Mouse (Mus musculus): ENCODE measurements around the gene Phf12.

Phf12 gene

DNA sequence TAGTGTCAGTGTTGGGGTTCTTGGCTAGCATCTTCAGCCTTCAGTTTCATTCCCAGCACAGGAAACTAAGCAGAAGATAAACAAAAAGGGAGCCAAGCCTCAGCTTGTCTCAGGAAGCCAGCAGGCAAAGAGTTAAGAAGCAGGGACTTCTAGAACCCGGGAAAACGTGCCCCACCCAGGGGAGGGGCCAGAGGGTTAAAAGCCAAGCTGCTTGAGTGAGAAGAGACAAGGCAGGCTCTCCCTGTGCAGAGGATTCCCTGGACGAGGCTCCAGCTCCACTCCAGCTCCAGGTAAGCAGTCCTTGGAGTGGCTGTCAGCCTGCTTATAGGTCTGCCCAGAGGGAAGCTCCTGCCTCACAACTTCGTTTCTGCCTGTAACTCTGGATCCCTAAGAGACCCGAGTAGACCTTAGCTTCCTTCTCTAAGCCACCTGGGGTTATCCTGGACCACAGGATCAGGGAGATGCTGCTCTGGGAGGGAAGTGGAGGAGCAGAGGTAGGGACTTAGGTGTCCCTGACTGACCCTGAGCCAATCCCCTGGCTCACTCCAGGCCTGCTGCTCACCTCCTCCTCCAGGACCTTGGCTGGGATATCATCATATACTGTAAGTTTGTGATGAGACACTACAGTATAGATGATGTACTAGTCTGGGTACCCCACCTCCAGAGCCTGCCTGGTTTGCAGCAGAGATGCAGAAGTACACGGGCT lies 90.0 kb downstream of the Phf12 start:
- 38% methylated on average over 6 of the region's 6 CpGs for WGBS

DNA sequence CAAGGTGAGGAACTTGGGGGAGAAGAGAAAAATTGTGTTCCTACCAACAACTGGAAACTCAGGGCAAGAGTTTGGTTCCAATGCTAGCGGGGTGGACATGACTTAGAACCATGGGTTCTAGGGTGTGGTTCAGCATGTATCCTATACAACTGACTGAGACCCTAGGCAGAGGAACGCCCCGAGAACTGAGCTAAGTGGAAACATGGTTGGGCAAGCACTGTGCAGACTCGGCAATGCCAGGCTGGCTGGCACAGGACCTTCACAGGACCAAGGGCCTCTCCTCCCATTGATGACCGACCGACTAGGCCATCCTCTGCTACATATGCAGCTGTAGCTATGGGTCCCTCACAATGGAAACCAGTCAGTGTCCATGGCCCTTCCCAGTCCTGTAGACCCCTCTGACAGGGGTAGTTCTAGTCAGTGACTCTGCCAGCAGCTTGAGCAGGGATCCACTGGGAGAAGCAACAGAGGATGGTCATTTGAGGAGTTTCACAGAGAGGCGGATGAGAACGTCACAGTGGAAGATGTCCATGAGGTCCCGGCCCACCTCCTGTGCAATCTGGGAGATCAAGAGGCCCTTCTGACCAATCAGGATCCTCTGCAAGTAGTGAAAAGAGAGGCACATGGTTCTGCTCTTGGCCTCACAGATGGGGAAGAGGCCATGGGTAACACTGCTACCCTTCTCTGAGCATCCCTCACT lies 91.2 kb downstream of the Phf12 start:
- 94% methylated on average over 9 of the region's 9 CpGs for WGBS

DNA sequence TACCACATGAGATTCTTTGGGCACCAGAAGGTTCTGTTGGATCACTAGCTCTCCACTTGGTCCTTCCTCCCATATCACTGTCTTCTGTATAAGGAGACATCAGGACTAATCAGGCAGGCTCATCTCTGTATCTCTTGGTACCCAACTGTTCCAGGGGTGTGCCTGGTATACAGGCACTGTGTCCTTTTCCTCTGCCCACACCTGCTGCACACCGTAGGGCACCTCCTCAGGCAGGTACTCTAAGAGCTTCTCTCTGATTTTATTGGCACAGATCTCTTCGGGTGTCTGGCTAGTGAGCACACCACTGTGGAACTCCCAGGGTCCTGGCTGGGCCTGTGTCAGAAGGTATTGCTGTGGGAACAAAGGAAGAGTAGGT lies 91.7 kb downstream of the Phf12 start:
- WGBS: 90% methylated on average over 2 of the region's 2 CpGs

DNA sequence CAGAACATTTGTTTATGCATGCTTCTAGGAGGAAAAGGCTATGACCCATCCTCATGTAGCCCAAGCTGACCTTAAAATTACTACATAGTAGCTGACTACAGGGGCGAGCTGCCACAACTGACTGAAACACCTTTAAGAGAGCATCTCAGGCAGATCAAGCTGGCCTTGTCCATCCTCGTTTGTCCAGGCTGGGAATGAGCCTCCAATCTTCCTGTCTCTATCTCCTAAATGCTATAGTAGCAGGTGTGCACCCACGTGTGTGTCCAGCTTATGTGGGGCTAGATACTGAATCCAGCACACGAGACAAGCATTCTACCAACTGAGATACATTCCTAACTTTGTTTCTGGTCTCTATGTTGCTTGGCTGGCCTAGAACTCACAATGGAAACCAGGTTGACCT lies 92.1 kb downstream of the Phf12 start:
- WGBS: 90% methylated on average over 4 of the region's 4 CpGs

Measured in cerebral cortex, adult 2 months (tissue).